Mouse (Mus musculus): ENCODE data around the gene Klk14. TPM values are rescaled to one million over a fixed set of nuclear protein-coding genes. Genes with fewer than 3 reads are reported as not detected.
"Not testable (repeated sequence)": the region's sequence is repeated elsewhere in the genome, so short reads cannot be mapped to it uniquely, and the experiment has no call there.

The Klk14 gene
- polyA plus RNA-seq, 1 experiment from 2014 or later, result not detected

DNA sequence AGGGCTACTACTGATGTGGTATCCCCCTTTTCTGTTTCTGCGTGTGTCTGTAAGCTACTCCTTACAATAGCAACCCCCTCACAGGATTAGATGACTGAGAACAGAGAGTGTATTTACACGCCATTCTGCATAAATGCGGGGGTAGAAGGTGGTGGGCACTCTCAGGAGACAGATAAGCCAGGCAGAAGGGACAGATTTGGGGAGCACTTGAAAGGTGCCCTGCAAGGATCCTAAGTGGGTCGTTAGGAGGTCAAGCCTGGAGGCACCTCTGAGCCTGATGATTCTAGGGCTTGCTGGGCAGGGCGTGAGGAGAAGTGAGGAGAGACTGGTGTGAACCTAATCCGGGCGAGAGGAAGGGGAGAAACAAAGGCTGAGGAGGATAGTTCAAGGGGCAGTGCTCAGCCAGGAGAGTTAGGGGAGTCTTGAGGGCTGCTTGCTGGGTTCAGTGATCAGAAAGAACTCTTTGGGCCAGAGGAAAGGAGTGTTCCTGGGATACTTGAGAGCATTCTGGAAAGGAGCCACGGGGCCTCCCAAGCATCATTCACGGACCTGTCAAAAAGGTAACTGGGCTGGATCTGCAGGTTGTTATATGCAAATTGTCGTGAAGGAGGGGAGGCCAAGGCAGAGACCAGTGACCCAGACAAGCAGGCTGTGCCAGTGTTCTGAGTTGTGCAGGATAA lies 17.5 kb upstream of the Klk14 start:
- H3K4me2 ChIP-seq, result peak overlapping the region; percentile 84
- H3K27me3 ChIP-seq (replicated peaks), result no peaks in the 10 kb centered on the region
- H3K27ac ChIP-seq, result peak overlapping the region; percentile 67
- H3K4me1 ChIP-seq, result peaks cover 10% of the 10 kb centered on the region
- H3K4me3 ChIP-seq, result peak overlapping the region; percentile 70
- peaks cover 30% of the 10 kb centered on the region for H3K36me3 ChIP-seq (replicated peaks)
- peak overlapping the region; percentile 70 for H3K9ac ChIP-seq
- peak; percentile 8 for ATAC-seq (replicated peaks)
- WGBS, result 14% methylated on average over 10 of the region's 10 CpGs
- H3K9me3 ChIP-seq, result 0 out of 2 replicates have a peak, but pooled peaks cover 6% of the 10 kb centered on the region

DNA sequence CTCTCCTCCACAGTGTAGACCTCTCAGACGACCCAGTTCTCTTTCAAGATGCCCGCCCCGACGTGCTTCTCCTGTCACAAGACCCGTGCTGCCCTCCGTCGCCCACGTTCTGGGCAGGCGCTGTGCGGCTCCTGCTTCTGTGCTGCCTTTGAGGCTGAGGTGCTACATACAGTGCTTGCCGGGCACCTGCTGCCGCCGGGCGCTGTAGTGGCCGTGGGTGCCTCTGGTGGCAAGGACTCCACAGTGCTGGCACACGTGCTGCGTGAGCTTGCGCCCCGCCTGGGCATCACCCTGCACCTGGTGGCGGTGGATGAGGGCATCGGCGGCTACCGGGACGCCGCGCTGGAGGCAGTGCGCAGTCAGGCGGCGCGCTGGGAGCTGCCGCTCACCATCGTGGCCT lies 15.1 kb upstream of the Klk14 start:
- Histone ChIP-seq H3K9me3 (0 out of 2 replicates have a peak, but pooled peaks cover 6% of the 10 kb centered on the region), H3K36me3 (replicated peaks) (peaks cover 35% of the 10 kb centered on the region), H3K9ac (no peak overlapping the region), H3K27ac (no peak overlapping the region), H3K27me3 (replicated peaks) (no peaks in the 10 kb centered on the region), H3K4me1 (peaks cover 10% of the 10 kb centered on the region), H3K4me3 (no peak overlapping the region), H3K4me2 (no peak overlapping the region)
- 92% methylated on average over 32 of the region's 32 CpGs for WGBS
- ATAC-seq (replicated peaks), result no peak

DNA sequence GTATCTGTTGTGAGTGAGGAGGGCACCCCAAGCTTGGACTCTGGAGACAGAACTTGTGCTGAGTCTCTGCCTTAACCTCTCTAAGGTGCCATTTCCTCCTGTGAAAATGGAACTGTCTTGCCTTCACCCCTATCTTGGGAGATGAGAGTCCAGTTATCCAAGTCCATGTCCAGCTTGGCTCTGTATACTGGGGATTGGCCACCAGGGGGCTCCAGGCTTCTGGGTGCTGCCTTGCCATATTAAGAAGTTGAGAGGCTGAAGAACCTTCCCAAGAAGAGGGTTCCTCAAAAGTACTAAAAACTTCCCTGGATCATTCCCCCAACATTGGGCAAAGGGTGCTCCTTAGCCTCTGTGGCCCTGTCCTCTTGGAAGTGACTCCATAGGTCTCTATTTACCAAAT lies 11.7 kb upstream of the Klk14 start:
- H3K4me1 ChIP-seq, result no peaks in the 10 kb centered on the region
- no peak overlapping the region for H3K4me2 ChIP-seq
- no peak overlapping the region for H3K27ac ChIP-seq
- H3K36me3 ChIP-seq (replicated peaks), result peaks cover 35% of the 10 kb centered on the region
- no peaks in the 10 kb centered on the region for H3K27me3 ChIP-seq (replicated peaks)
- H3K9ac ChIP-seq, result no peak overlapping the region
- no peak overlapping the region for H3K4me3 ChIP-seq
- no peak for ATAC-seq (replicated peaks)
- H3K9me3 ChIP-seq, result 0 out of 2 replicates have a peak, but pooled peaks cover 6% of the 10 kb centered on the region

DNA sequence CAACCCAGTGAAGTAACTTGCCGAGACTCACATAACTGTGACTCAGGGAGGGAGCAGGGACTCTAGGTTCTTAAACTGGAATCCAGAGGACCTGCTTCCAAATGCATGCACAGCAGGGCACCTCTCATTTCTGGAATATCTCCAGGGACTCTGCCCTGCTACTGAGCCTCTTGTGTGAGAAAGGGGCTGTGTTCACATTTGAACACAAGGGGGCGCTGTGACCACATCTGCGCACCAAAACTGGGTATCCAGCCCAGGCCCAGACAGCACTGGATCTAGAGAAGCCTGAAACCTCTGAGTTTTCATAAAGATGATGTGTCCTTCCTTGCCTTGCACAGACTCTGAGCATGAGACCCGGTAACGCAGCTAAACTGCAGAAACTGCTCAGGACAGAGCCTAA lies 9.3 kb upstream of the Klk14 start:
- Histone ChIP-seq H3K27ac (no peak overlapping the region), H3K9ac (no peak overlapping the region), H3K36me3 (replicated peaks) (peaks cover 23% of the 10 kb centered on the region), H3K4me1 (no peaks in the 10 kb centered on the region), H3K27me3 (replicated peaks) (no peaks in the 10 kb centered on the region), H3K4me3 (no peak overlapping the region), H3K4me2 (no peak overlapping the region), H3K9me3 (0 out of 2 replicates have a peak, but pooled peaks cover 6% of the 10 kb centered on the region)
- peak; percentile 38; the same call in 1 of the 2 replicates for ATAC-seq (replicated peaks)
- WGBS, result 17% methylated on average over 5 of the region's 5 CpGs

DNA sequence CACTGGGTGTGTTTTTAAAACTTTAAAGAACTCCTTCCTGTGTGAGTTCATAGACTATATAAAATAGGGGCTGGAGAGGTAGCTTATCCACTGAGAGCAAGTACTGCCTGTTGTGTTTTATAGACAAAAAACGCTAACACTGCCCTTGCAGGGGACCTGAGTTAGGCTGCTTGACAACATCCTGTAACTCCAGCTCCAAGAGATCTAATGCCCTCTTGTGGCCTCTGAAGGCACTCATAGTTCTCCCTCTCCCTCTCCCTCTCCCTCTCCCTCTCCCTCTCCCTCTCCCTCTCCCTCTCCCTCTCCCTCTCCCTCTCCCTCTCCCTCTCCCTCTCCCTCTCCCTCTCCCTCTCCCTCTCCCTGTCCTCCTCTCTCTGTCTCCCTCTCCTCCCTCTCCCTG lies 7.7 kb upstream of the Klk14 start:
- not testable (repeated sequence) for H3K9me3 ChIP-seq; H3K4me1 ChIP-seq; H3K27me3 ChIP-seq (replicated peaks); H3K9ac ChIP-seq; H3K4me2 ChIP-seq; H3K27ac ChIP-seq; H3K36me3 ChIP-seq (replicated peaks); H3K4me3 ChIP-seq; ATAC-seq (replicated peaks)
- 16% methylated on average over 1 of the region's 1 CpGs for WGBS

DNA sequence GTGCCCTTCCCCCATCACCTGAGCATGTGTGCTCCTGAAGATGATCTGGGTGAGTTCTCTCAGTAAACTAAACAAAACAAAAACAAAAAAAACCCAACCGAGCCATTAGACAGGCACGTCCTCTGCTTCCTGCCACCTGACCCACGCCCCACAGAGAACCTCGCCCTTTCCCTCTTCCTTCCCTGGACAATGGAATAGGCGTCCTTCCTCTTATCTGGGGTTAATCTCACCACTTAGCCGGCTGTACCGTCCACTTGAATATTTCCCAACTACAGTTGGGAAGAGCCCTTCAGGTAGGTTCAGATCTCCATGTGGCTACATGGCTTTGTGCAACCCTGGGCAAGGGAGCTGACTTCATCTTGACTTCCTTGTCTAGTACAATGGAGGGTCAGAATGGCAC lies 5.1 kb upstream of the Klk14 start:
- WGBS, result 73% methylated on average over 7 of the region's 7 CpGs
- H3K9me3 ChIP-seq, result no peaks in the 10 kb centered on the region
- H3K27ac ChIP-seq, result no peak overlapping the region
- no peaks in the 10 kb centered on the region for H3K36me3 ChIP-seq (replicated peaks)
- H3K4me1 ChIP-seq, result no peaks in the 10 kb centered on the region
- no peak overlapping the region for H3K9ac ChIP-seq
- no peaks in the 10 kb centered on the region for H3K27me3 ChIP-seq (replicated peaks)
- H3K4me2 ChIP-seq, result no peak overlapping the region
- no peak for ATAC-seq (replicated peaks)
- no peak overlapping the region for H3K4me3 ChIP-seq

DNA sequence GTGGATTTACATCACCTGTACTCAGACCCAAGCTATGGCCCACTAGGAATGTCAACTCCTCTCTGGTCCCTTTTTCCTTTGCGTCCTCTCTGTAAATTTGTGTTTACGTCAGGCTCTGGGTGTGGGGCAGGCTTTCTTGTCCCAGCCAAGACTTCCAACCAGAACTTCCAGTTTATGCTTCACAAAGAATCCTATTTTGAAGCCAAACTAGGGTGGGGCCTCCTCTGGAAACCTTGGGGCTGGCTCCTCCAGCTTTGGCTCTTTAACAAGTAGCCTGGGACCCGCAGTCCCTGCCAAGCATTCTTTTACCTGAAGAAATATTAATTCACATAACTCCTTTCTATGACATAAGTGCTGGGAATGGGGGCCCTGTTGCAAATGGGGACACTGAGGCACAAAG lies 19.8 kb downstream of the Klk14 start:
- 97% methylated on average over 3 of the region's 3 CpGs for WGBS
- no peaks in the 10 kb centered on the region for H3K4me1 ChIP-seq

DNA sequence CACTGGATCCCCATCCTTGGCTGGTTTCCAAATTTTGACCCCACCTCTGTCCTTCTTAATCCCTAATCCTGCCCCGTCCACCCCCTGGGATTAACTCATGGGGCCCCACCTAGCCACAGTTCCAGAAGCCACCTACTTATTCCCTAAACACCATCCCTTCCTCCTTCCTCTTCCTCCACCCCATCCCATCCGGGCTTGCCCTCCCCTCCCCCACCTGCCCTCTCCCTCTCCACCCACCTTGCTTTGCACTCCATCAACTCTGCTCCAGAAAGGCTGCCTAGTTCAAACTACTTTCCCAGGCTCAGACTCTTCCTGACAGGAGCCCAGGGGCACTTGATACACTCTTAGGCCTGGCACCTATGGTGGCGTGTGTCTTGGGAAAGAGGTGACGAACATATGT lies 22.0 kb downstream of the Klk14 start, which contains the start of gene Klk13:
Gene Klk13, plus strand, starts transcription at position 301 of the 400 bp plus-strand sequence.
- Histone ChIP-seq H3K9me3 (no peaks in the 10 kb centered on the region), H3K27ac (no peak within 1 kb of the TSS), H3K9ac (no peak within 1 kb of the TSS), H3K36me3 (replicated peaks) (no peaks in the 10 kb centered on the region), H3K4me3 (no peak within 1 kb of the TSS), H3K4me2 (no peak within 1 kb of the TSS), H3K27me3 (replicated peaks) (no peaks in the 10 kb centered on the region), H3K4me1 (no peaks in the 10 kb centered on the region)
- WGBS, result 64% methylated on average over 4 of the region's 4 CpGs
- no peak for ATAC-seq (replicated peaks)

More for the DNA sequence above, 19.8 kb downstream of the Klk14 start:
- no peak for ATAC-seq (replicated peaks)
- Histone ChIP-seq H3K27ac (no peak overlapping the region), H3K27me3 (replicated peaks) (no peaks in the 10 kb centered on the region), H3K9me3 (no peaks in the 10 kb centered on the region), H3K9ac (no peak overlapping the region), H3K4me2 (no peak overlapping the region), H3K36me3 (replicated peaks) (no peaks in the 10 kb centered on the region), H3K4me3 (no peak overlapping the region)

DNA sequence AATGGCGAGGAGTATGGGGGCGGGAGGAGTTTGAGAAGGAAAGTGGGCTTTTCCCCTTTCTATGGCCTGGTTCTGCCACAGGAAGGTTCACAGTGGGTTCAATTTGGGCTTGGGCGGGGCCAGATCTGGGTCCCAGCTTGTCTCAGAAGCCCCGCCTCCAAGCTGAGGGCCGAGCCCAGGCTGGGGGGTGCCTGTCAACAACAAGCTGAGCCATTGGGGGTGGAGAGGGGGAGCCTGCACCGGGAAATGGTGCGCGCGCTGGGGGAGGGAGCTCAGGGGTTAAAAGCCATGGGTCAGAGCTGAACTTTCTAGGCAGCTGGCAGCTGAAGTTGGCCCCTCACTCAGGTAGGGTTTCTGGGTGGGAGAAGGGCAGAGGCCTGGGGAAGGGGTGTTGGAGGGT lies 22.7 kb downstream of the Klk14 start:
- Histone ChIP-seq H3K36me3 (replicated peaks) (no peaks in the 10 kb centered on the region), H3K9ac (no peak overlapping the region), H3K27me3 (replicated peaks) (no peaks in the 10 kb centered on the region), H3K4me1 (no peaks in the 10 kb centered on the region), H3K4me3 (no peak overlapping the region), H3K27ac (no peak overlapping the region), H3K4me2 (no peak overlapping the region), H3K9me3 (no peaks in the 10 kb centered on the region)
- no peak for ATAC-seq (replicated peaks)
- 10% methylated on average over 9 of the region's 9 CpGs for WGBS

DNA sequence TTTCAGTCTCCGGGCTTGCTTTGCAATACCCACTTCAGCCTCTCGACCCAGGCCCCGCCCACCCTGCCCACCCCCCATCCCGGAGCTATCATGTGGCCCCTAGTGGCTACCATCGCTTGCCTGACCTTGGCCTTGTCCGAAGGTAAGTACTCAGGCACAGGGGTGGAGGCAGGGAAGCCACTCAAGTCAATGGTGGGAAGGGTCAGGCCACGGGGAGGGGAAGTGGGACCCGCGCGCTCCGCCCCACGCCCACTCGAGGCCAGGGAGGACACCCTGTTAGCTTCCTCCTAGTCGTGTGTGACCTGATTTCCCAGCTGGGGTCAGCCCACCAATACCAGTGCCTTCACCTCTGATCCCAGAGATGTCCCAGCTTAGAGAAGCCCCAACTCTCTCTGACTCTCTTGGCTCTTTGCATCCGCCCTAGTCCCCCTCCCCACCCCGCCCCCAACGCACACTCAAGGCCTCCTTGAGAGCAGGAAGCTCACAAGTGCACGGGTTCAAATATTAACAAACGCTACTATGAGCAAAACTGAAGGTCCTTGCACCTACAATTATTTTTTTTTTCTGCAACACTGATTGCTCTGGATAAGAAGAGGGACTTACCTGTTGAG lies 23.6 kb downstream of the Klk14 start:
- H3K9ac ChIP-seq, result no peak overlapping the region
- no peaks in the 10 kb centered on the region for H3K9me3 ChIP-seq
- H3K27me3 ChIP-seq (replicated peaks), result no peaks in the 10 kb centered on the region
- no peaks in the 10 kb centered on the region for H3K4me1 ChIP-seq
- no peak overlapping the region for H3K4me2 ChIP-seq
- no peak overlapping the region for H3K27ac ChIP-seq
- no peak overlapping the region for H3K4me3 ChIP-seq
- no peak for ATAC-seq (replicated peaks)
- 10% methylated on average over 19 of the region's 19 CpGs for WGBS
- no peaks in the 10 kb centered on the region for H3K36me3 ChIP-seq (replicated peaks)

Other genes starting within 250 kb of the Klk14 start
- not detected in 2 replicates for gene Cldnd2, start 249.6 kb upstream of the Klk14 start, polyA plus RNA-seq (2015; fragmentation: Nextera tagmentation; extraction: Ambion mirVana)
- gene Etfb, start 246.3 kb upstream of the Klk14 start, polyA plus RNA-seq (2015; fragmentation: Nextera tagmentation; extraction: Ambion mirVana), result 117 and 130 TPM in 2 replicates
- not detected in 2 replicates for gene Gm45233, start 246.3 kb upstream of the Klk14 start, polyA plus RNA-seq (2015; fragmentation: Nextera tagmentation; extraction: Ambion mirVana)
- 15.6 and 16.0 TPM in 2 replicates for gene Vsig10l, start 227.3 kb upstream of the Klk14 start, polyA plus RNA-seq (2015; fragmentation: Nextera tagmentation; extraction: Ambion mirVana)
- gene Iglon5, start 200.3 kb upstream of the Klk14 start, polyA plus RNA-seq (2015; fragmentation: Nextera tagmentation; extraction: Ambion mirVana), result 9.7 and 10.0 TPM in 2 replicates
- 0.06 TPM in 1 of 2 replicates, not detected in the other for gene 4931406B18Rik, start 184.5 kb upstream of the Klk14 start, polyA plus RNA-seq (2015; fragmentation: Nextera tagmentation; extraction: Ambion mirVana)
- gene Cd33, start 146.0 kb upstream of the Klk14 start, polyA plus RNA-seq (2015; fragmentation: Nextera tagmentation; extraction: Ambion mirVana), result 0.41 and 0.95 TPM in 2 replicates
- 9.5 and 10.4 TPM in 2 replicates for gene Zfp658, start 128.2 kb upstream of the Klk14 start, polyA plus RNA-seq (2015; fragmentation: Nextera tagmentation; extraction: Ambion mirVana)
- 14.6 and 15.3 TPM in 2 replicates for gene Zfp719, start 110.8 kb upstream of the Klk14 start, polyA plus RNA-seq (2015; fragmentation: Nextera tagmentation; extraction: Ambion mirVana)
- 0.33 and 0.43 TPM in 2 replicates for gene Zfp819, start 83.2 kb upstream of the Klk14 start, polyA plus RNA-seq (2015; fragmentation: Nextera tagmentation; extraction: Ambion mirVana)
- gene Ceacam18, start 55.7 kb upstream of the Klk14 start, polyA plus RNA-seq (2015; fragmentation: Nextera tagmentation; extraction: Ambion mirVana), result not detected in 2 replicates
- 0.47 and 0.53 TPM in 2 replicates for gene Siglece, start 30.3 kb upstream of the Klk14 start, polyA plus RNA-seq (2015; fragmentation: Nextera tagmentation; extraction: Ambion mirVana)
- gene Ctu1, start 18.4 kb upstream of the Klk14 start, polyA plus RNA-seq (2015; fragmentation: Nextera tagmentation; extraction: Ambion mirVana), result 27.6 and 33.8 TPM in 2 replicates
- 0.13 and 0.21 TPM in 2 replicates for gene Klk13, start 22.1 kb downstream of the Klk14 start, polyA plus RNA-seq (2015; fragmentation: Nextera tagmentation; extraction: Ambion mirVana)
- gene Klk12, start 78.5 kb downstream of the Klk14 start, polyA plus RNA-seq (2015; fragmentation: Nextera tagmentation; extraction: Ambion mirVana), result not detected in 2 replicates
- 0.17 TPM in 1 of 2 replicates, not detected in the other for gene Klk11, start 84.2 kb downstream of the Klk14 start, polyA plus RNA-seq (2015; fragmentation: Nextera tagmentation; extraction: Ambion mirVana)
- gene Klk10, start 90.6 kb downstream of the Klk14 start, polyA plus RNA-seq (2015; fragmentation: Nextera tagmentation; extraction: Ambion mirVana), result 0.12 and 0.17 TPM in 2 replicates
- 0.12 and 0.27 TPM in 2 replicates for gene Klk9, start 101.5 kb downstream of the Klk14 start, polyA plus RNA-seq (2015; fragmentation: Nextera tagmentation; extraction: Ambion mirVana)
- gene Klk8, start 107.2 kb downstream of the Klk14 start, polyA plus RNA-seq (2015; fragmentation: Nextera tagmentation; extraction: Ambion mirVana), result 7.3 and 10.0 TPM in 2 replicates
- gene Klk7, start 120.9 kb downstream of the Klk14 start, polyA plus RNA-seq (2015; fragmentation: Nextera tagmentation; extraction: Ambion mirVana), result not detected in 2 replicates
- not detected in 2 replicates for gene Klk6, start 134.1 kb downstream of the Klk14 start, polyA plus RNA-seq (2015; fragmentation: Nextera tagmentation; extraction: Ambion mirVana)
- not detected in 2 replicates for gene Klk5, start 151.6 kb downstream of the Klk14 start, polyA plus RNA-seq (2015; fragmentation: Nextera tagmentation; extraction: Ambion mirVana)
- 0.18 TPM in 1 of 2 replicates, not detected in the other for gene Klk4, start 190.7 kb downstream of the Klk14 start, polyA plus RNA-seq (2015; fragmentation: Nextera tagmentation; extraction: Ambion mirVana)
- gene Klk15, start 243.3 kb downstream of the Klk14 start, polyA plus RNA-seq (2015; fragmentation: Nextera tagmentation; extraction: Ambion mirVana), result not detected in 2 replicates